Mouse (Mus musculus) layer of hippocampus, adult 9-11 months (tissue): ENCODE data around the gene Dtd2.

Experiments used
- DNase-seq: peaks from one replicate; pipeline ENCODE4 v3.0.0; 2022

The Dtd2 gene

GRCm38 (mm10) chr12:52005877-52006632 lies at the start of gene Dtd2:
Gene Dtd2 (minus strand): TSS chr12:52006501.
- DNase-seq, result peak; percentile 92

GRCm38 (mm10) chr12:52049324-52049723 lies 43.0 kb upstream of the Dtd2 start:
- no peak for DNase-seq

GRCm38 (mm10) chr12:52046371-52046770 lies 40.1 kb upstream of the Dtd2 start:
- no peak for DNase-seq

GRCm38 (mm10) chr12:52042818-52043336 lies 36.6 kb upstream of the Dtd2 start:
- DNase-seq, result no peak

- DNase-seq, result no peak
Observed at GRCm38 (mm10) chr12:52038352-52038751, 32.1 kb upstream of the Dtd2 start.

- no peak for DNase-seq
Observed at GRCm38 (mm10) chr12:52034956-52035355, 28.7 kb upstream of the Dtd2 start.

GRCm38 (mm10) chr12:52032276-52032675 lies 26.0 kb upstream of the Dtd2 start:
- DNase-seq, result no peak

GRCm38 (mm10) chr12:52027963-52028362 lies 21.7 kb upstream of the Dtd2 start, which contains the start of gene Gpr33:
Gene Gpr33 (minus strand): TSS chr12:52028063.
- DNase-seq, result no peak

- DNase-seq, result no peak
Observed at GRCm38 (mm10) chr12:52014494-52015029, 8.3 kb upstream of the Dtd2 start.

GRCm38 (mm10) chr12:52014044-52014443 lies 7.7 kb upstream of the Dtd2 start:
- no peak for DNase-seq

- no peak for DNase-seq
Observed at GRCm38 (mm10) chr12:52013274-52013673, 7.0 kb upstream of the Dtd2 start.

- no peak for DNase-seq
Observed at GRCm38 (mm10) chr12:52012159-52012558, 5.9 kb upstream of the Dtd2 start.

GRCm38 (mm10) chr12:52010630-52010961 lies 4.3 kb upstream of the Dtd2 start:
- DNase-seq, result no peak

GRCm38 (mm10) chr12:52009928-52010629 lies 3.8 kb upstream of the Dtd2 start:
- no peak for DNase-seq

GRCm38 (mm10) chr12:52006633-52006994 lies 313 bp upstream of the Dtd2 start:
- DNase-seq, result no peak

GRCm38 (mm10) chr12:52002746-52003145 lies 3.6 kb downstream of the Dtd2 start:
- DNase-seq, result no peak

- DNase-seq, result peak; percentile 77
Observed at GRCm38 (mm10) chr12:52001544-52001943, 4.8 kb downstream of the Dtd2 start.

GRCm38 (mm10) chr12:51998366-51998932 lies 7.9 kb downstream of the Dtd2 start:
- DNase-seq, result no peak

- DNase-seq, result no peak
Observed at GRCm38 (mm10) chr12:51995738-51996536, 10.4 kb downstream of the Dtd2 start.

- DNase-seq, result no peak
Observed at GRCm38 (mm10) chr12:51990629-51991028, 15.7 kb downstream of the Dtd2 start.

- no peak for DNase-seq
Observed at GRCm38 (mm10) chr12:51988536-51988935, 17.8 kb downstream of the Dtd2 start.

- no peak for DNase-seq
Observed at GRCm38 (mm10) chr12:51985826-51986225, 20.5 kb downstream of the Dtd2 start.
